Mouse (Mus musculus) stomach, embryonic 16.5 days (tissue): ENCODE results near the gene Kyat1. TPM values are rescaled to one million over a fixed set of nuclear protein-coding genes. Genes with fewer than 3 reads are reported as not detected.
"Not testable (repeated sequence)": the region's sequence is repeated elsewhere in the genome, so short reads cannot be mapped to it uniquely, and the experiment has no call there.

Source experiments
- ATAC-seq: fragments of 200-750 bp; cut with Nextera tagmentation; 2 replicates; pipeline ENCODE4 v1.8.0; 2017; ENCODE audit warnings: moderate number of reproducible peaks, moderate TSS enrichment; ENCODE audit not compliant: insufficient read depth, low FRiP score
- H3K27ac ChIP-seq: fragments of 300-500 bp; sonication (generic); 2 replicates; pipeline ENCODE4 v1.5.1; 2014; ENCODE audit warnings: low read length
- H3K27me3 ChIP-seq: fragments of 300-500 bp; sonication (generic); 2 replicates; pipeline ENCODE4 v1.6.1; 2014; ENCODE audit warnings: low read length, control low read depth, mixed read lengths; ENCODE audit not compliant: control insufficient read depth, insufficient read depth
- H3K36me3 ChIP-seq: fragments of 300-500 bp; sonication (generic); 2 replicates; pipeline ENCODE4 v1.6.1; 2014; ENCODE audit warnings: low read length; ENCODE audit not compliant: control insufficient read depth, insufficient read depth
- H3K4me1 ChIP-seq: fragments of 300-500 bp; sonication (generic); 2 replicates; pipeline ENCODE4 v1.6.1; 2014; ENCODE audit warnings: low read length, control low read depth, mixed read lengths; ENCODE audit not compliant: control insufficient read depth, insufficient read depth
- H3K4me2 ChIP-seq: fragments of 300-500 bp; sonication (generic); 2 replicates; pipeline ENCODE4 v1.6.1; 2014; ENCODE audit warnings: low read depth, low read length, mixed read lengths
- H3K4me3 ChIP-seq: fragments of 300-500 bp; sonication (generic); replicated peaks from 2 replicates; pipeline ENCODE4 v1.5.1; 2014; ENCODE audit warnings: mild to moderate bottlenecking, low read length
- H3K9ac ChIP-seq: fragments of 300-500 bp; sonication (generic); 2 replicates; pipeline ENCODE4 v1.6.1; 2014; ENCODE audit warnings: low read length
- H3K9me3 ChIP-seq: fragments of 300-500 bp; sonication (generic); replicated peaks from 2 replicates; pipeline ENCODE4 v1.6.1; 2016; ENCODE audit warnings: low read length, control low read depth; ENCODE audit not compliant: control insufficient read depth
- WGBS: fragments of 180-500 bp; shearing (Covaris S2); extraction: QIAGEN DNeasy Blood & Tissue Kit; methylation state at CpG from one replicate; pipeline ENCODE4 v1.1.7; 2014; 5-methylcytosine and 5-hydroxymethylcytosine counted together
- polyA plus RNA-seq: library from polyadenylated mRNA; unstranded; fragments of >200 nt; fragmentation: Nextera tagmentation; extraction: Ambion mirVana; gene quantifications from 2 replicates; pipeline ENCODE4 v1.2.1, GENCODE M21; 2015

Kyat1 gene
- polyA plus RNA-seq, 1 experiment from 2014 or later, result 25.8 TPM

GRCm38 (mm10) chr2:30185276-30185675 lies 20.4 kb downstream of the Kyat1 start:
- H3K27ac ChIP-seq, result no peak overlapping the region
- H3K4me3 ChIP-seq, result no peak overlapping the region
- H3K36me3 ChIP-seq, result no peaks in the 10 kb centered on the region
- H3K9me3 ChIP-seq, result 0 out of 2 replicates have a peak, but pooled peaks cover 5% of the 10 kb centered on the region
- no peak for ATAC-seq
- H3K9ac ChIP-seq, result no peak overlapping the region
- WGBS, result 77% methylated on average over 6 of the region's 6 CpGs
- no peaks in the 10 kb centered on the region for H3K4me1 ChIP-seq
- H3K4me2 ChIP-seq, result no peak overlapping the region
- H3K27me3 ChIP-seq, result no peaks in the 10 kb centered on the region

- no peak for ATAC-seq
- Histone ChIP-seq H3K36me3 (no peaks in the 10 kb centered on the region), H3K9me3 (0 out of 2 replicates have a peak, but pooled peaks cover 5% of the 10 kb centered on the region), H3K27me3 (no peaks in the 10 kb centered on the region), H3K4me1 (no peaks in the 10 kb centered on the region), H3K9ac (no peak overlapping the region), H3K4me2 (no peak overlapping the region), H3K27ac (no peak overlapping the region), H3K4me3 (no peak overlapping the region)
- whole genome bisulfite sequencing, result 70% methylated on average over 3 of the region's 3 CpGs
Measured at GRCm38 (mm10) chr2:30183721-30184120, 21.9 kb downstream of the Kyat1 start.

GRCm38 (mm10) chr2:30182424-30182823 lies 23.2 kb downstream of the Kyat1 start:
- Histone ChIP-seq H3K27ac (no peak overlapping the region), H3K27me3 (no peaks in the 10 kb centered on the region), H3K4me3 (no peak overlapping the region), H3K4me1 (peaks cover 4% of the 10 kb centered on the region), H3K9ac (no peak overlapping the region), H3K36me3 (no peaks in the 10 kb centered on the region), H3K9me3 (0 out of 2 replicates have a peak, but pooled peaks cover 5% of the 10 kb centered on the region), H3K4me2 (no peak overlapping the region)
- 84% methylated on average over 2 of the region's 2 CpGs for WGBS
- ATAC-seq, result no peak

GRCm38 (mm10) chr2:30178711-30179110 lies 26.9 kb downstream of the Kyat1 start:
- peak; percentile 15; the same call in 1 of the 2 replicates for ATAC-seq

GRCm38 (mm10) chr2:30177700-30178675 lies 27.7 kb downstream of the Kyat1 start, which contains the start of gene Spout1:
Gene Spout1, minus strand, starts transcription at chr2:30178459.
- Histone ChIP-seq H3K4me1 (peaks cover 11% of the 10 kb centered on the region), H3K27me3 (no peaks in the 10 kb centered on the region), H3K9ac (peak within 1 kb of the TSS; percentile 77), H3K9me3 (no peaks in the 10 kb centered on the region), H3K4me3 (peak within 1 kb of the TSS; percentile 70), H3K36me3 (peaks cover 21% of the 10 kb centered on the region), H3K4me2 (peak within 1 kb of the TSS; percentile 59), H3K27ac (peak within 1 kb of the TSS; percentile 26; the same call in 1 of the 2 replicates)
- peak; percentile 96 for ATAC-seq
- 2% methylated on average over 54 of the region's 54 CpGs for WGBS

More at GRCm38 (mm10) chr2:30178711-30179110, 26.9 kb downstream of the Kyat1 start:
- peaks cover 16% of the 10 kb centered on the region for H3K36me3 ChIP-seq
- H3K9ac ChIP-seq, H3K27ac ChIP-seq, H3K9me3 ChIP-seq, H3K27me3 ChIP-seq: not testable (repeated sequence)
- H3K4me3 ChIP-seq, result peak overlapping the region; percentile 70
- H3K4me2 ChIP-seq, result peak overlapping the region; percentile 59
- WGBS, result 50% methylated on average over 7 of the region's 7 CpGs
- peaks cover 11% of the 10 kb centered on the region for H3K4me1 ChIP-seq

GRCm38 (mm10) chr2:30176561-30176960 lies 29.1 kb downstream of the Kyat1 start:
- Histone ChIP-seq H3K4me2 (no peak overlapping the region), H3K27me3 (no peaks in the 10 kb centered on the region), H3K9me3 (no peaks in the 10 kb centered on the region), H3K9ac (no peak overlapping the region), H3K4me3 (no peak overlapping the region), H3K27ac (no peak overlapping the region), H3K4me1 (peaks cover 11% of the 10 kb centered on the region), H3K36me3 (peaks cover 21% of the 10 kb centered on the region)
- WGBS, result 100% methylated on average over 2 of the region's 2 CpGs
- ATAC-seq, result no peak

- H3K27ac ChIP-seq, result no peak overlapping the region
- no peaks in the 10 kb centered on the region for H3K9me3 ChIP-seq
- ATAC-seq, result no peak
- peaks cover 21% of the 10 kb centered on the region for H3K36me3 ChIP-seq
- H3K4me1 ChIP-seq, result peaks cover 13% of the 10 kb centered on the region
- no peak overlapping the region for H3K4me3 ChIP-seq
- no peak overlapping the region for H3K4me2 ChIP-seq
- no peak overlapping the region for H3K9ac ChIP-seq
- no peaks in the 10 kb centered on the region for H3K27me3 ChIP-seq
- WGBS, result 85% methylated on average over 8 of the region's 8 CpGs
Measured at GRCm38 (mm10) chr2:30175897-30176296, 29.8 kb downstream of the Kyat1 start.

- no peaks in the 10 kb centered on the region for H3K27me3 ChIP-seq
- 95% methylated on average over 20 of the region's 20 CpGs for WGBS
- ATAC-seq, result no peak
Measured at GRCm38 (mm10) chr2:30173541-30174240, 32.0 kb downstream of the Kyat1 start.

More at GRCm38 (mm10) chr2:30173541-30174240, 32.0 kb downstream of the Kyat1 start:
- Histone ChIP-seq H3K36me3 (peaks cover 21% of the 10 kb centered on the region), H3K4me1 (peaks cover 13% of the 10 kb centered on the region), H3K4me2 (no peak overlapping the region), H3K9ac (no peak overlapping the region), H3K9me3 (no peaks in the 10 kb centered on the region), H3K27ac (no peak overlapping the region), H3K4me3 (no peak overlapping the region)
